ENCODE assay signal across 16 mouse cellular contexts in genomic region chr9:7992651-7993050, GRCm38 (mm10). TPM values are rescaled to one million over a fixed set of nuclear protein-coding genes. Genes with fewer than 3 reads are reported as not detected.
DNase-seq lines count a peak whose midpoint lies in the region; ATAC-seq and TF ChIP-seq lines count a peak whose summit lies in the region.
"Had no signal": no experiment of that assay in that cellular context is flagged by ENCODE, and none has a peak within 500 bp of the region (broad histone marks: within the 10 kb centered on the region; RNA-seq: fewer than 3 reads in every experiment).

No protein-coding gene starts in this region.

- no peak for TF ChIP-seq EP300 in stomach, postnatal 0 days (optimal IDR thresholded peaks at IDR 0.05)

- H3K9ac ChIP-seq in heart, embryonic 15.5 days, result no peak overlapping the region
- no peak overlapping the region for H3K9ac ChIP-seq in stomach, postnatal 0 days (ENCODE audit: low read length)
- H3K9ac ChIP-seq: hindbrain, embryonic 14.5 days; limb, embryonic 12.5 days; liver, postnatal 0 days had no signal

- peak; percentile 51 to 67 for DNase-seq in heart, adult 18-20 months
- no peak for DNase-seq in heart, embryonic 10.5 days (ENCODE audit: low spot score)
- DNase-seq in lung, postnatal 36 days, result peak; percentile 53
- DNase-seq in lung, postnatal 4 days, result no peak
- no peak for DNase-seq in stomach, postnatal 0 days (ENCODE audit: low spot score)
- DNase-seq: cerebellum, postnatal 10 days; liver, postnatal 0 days had no signal

- H3K36me3 ChIP-seq in heart, embryonic 10.5 days, result peaks cover 60% of the 10 kb centered on the region
- peaks cover 4% of the 10 kb centered on the region; the same call in 1 of the 2 replicates for H3K36me3 ChIP-seq in heart, embryonic 15.5 days
- H3K36me3 ChIP-seq in stomach, postnatal 0 days (ENCODE audit: control insufficient read depth, insufficient read depth, low read length), result 0 out of 2 replicates have a peak, but pooled peaks cover 3% of the 10 kb centered on the region

- H3K4me3 ChIP-seq in heart, embryonic 10.5 days, result no peak overlapping the region
- H3K4me3 ChIP-seq in heart, embryonic 15.5 days, result no peak overlapping the region
- H3K4me3 ChIP-seq in stomach, postnatal 0 days (ENCODE audit: low read depth, low read length), result no peak overlapping the region
- H3K4me3 ChIP-seq: erythroblast, embryonic 14.5 days; limb, embryonic 12.5 days; midbrain, embryonic 10.5 days had no signal

- H3K27me3 ChIP-seq in heart, embryonic 10.5 days (ENCODE audit: insufficient read depth, poor library complexity, severe bottlenecking), result no peaks in the 10 kb centered on the region
- H3K27me3 ChIP-seq in heart, embryonic 15.5 days, result no peaks in the 10 kb centered on the region
- no peaks in the 10 kb centered on the region for H3K27me3 ChIP-seq in stomach, postnatal 0 days (ENCODE audit: control insufficient read depth, insufficient read depth, low read length)
- H3K27me3 ChIP-seq: limb, embryonic 12.5 days had no signal

- peaks cover 39% of the 10 kb centered on the region for H3K4me1 ChIP-seq in heart, embryonic 10.5 days
- H3K4me1 ChIP-seq in heart, embryonic 15.5 days (replicated peaks), result peaks cover 55% of the 10 kb centered on the region
- no peaks in the 10 kb centered on the region for H3K4me1 ChIP-seq in stomach, postnatal 0 days (replicated peaks; ENCODE audit: control insufficient read depth, insufficient read depth)
- H3K4me1 ChIP-seq: limb, embryonic 12.5 days; midbrain, embryonic 10.5 days had no signal

- H3K9me3 ChIP-seq in heart, embryonic 10.5 days, result no peaks in the 10 kb centered on the region
- no peaks in the 10 kb centered on the region for H3K9me3 ChIP-seq in heart, embryonic 15.5 days (replicated peaks)
- no peaks in the 10 kb centered on the region for H3K9me3 ChIP-seq in stomach, postnatal 0 days (ENCODE audit: control insufficient read depth, low read length)
- H3K9me3 ChIP-seq: limb, embryonic 12.5 days; midbrain, embryonic 10.5 days had no signal

- ATAC-seq in heart, embryonic 15.5 days (replicated peaks; ENCODE audit: insufficient number of reproducible peaks, insufficient read depth, low FRiP score, low read depth), result no peak
- ATAC-seq in stomach, postnatal 0 days (ENCODE audit: low FRiP score, low TSS enrichment), result no peak
- ATAC-seq in CD4-positive, CD25-positive, alpha-beta regulatory T cell, adult 4 months, result no peak
- ATAC-seq: activated CD4-positive, CD25-positive, alpha-beta regulatory T cell, adult 4 months; forebrain, embryonic 16.5 days; liver, postnatal 0 days had no signal

- no peak for TF ChIP-seq CTCF in stomach, postnatal 0 days (IDR thresholded peaks at IDR 0.05; ENCODE audit: low read depth)

- WGBS in heart, embryonic 10.5 days, result 69% methylated on average over 3 of the region's 3 CpGs
- 38% methylated on average over 3 of the region's 3 CpGs for WGBS in heart, embryonic 15.5 days
- WGBS in stomach, postnatal 0 days, result 36% methylated on average over 3 of the region's 3 CpGs

- no peak overlapping the region for H3K4me2 ChIP-seq in heart, embryonic 15.5 days
- H3K4me2 ChIP-seq in stomach, postnatal 0 days (replicated peaks; ENCODE audit: low read depth), result no peak overlapping the region
- H3K4me2 ChIP-seq: hindbrain, embryonic 14.5 days; limb, embryonic 12.5 days had no signal

- no peak overlapping the region for H3K27ac ChIP-seq in heart, embryonic 10.5 days
- H3K27ac ChIP-seq in heart, embryonic 15.5 days, result peak overlapping the region; percentile 34; the same call in 1 of the 2 replicates
- H3K27ac ChIP-seq in stomach, postnatal 0 days (replicated peaks), result no peak overlapping the region
- H3K27ac ChIP-seq: hindbrain, embryonic 14.5 days; limb, embryonic 12.5 days; midbrain, embryonic 10.5 days had no signal

RNA-seq across cellular contexts. Expression of gene Yap1, which starts 11.7 kb away (rescaled TPM):
- total RNA-seq in heart, adult 18-20 months (2021), result 10 to 100 TPM; 71.1 to 78.1 TPM
- 29.3 and 41.3 TPM in 2 replicates for polyA plus RNA-seq in heart, embryonic 10.5 days (2016; fragmentation: Nextera tagmentation; extraction: Ambion mirVana)
- 19.8 and 24.3 TPM in 2 replicates for polyA plus RNA-seq in heart, embryonic 15.5 days (2015; fragmentation: Nextera tagmentation; extraction: Ambion mirVana)
- polyA plus RNA-seq in stomach, postnatal 0 days (2015; fragmentation: Nextera tagmentation; extraction: Ambion mirVana), result 13.6 and 16.0 TPM in 2 replicates
- not detected for polyA plus RNA-seq in CD4-positive, CD25-positive, alpha-beta regulatory T cell, adult 4 months (2017; shearing (Covaris generic))
- total RNA-seq: granulocyte monocyte progenitor cell, adult 5-6 weeks had no signal
- polyA plus RNA-seq: activated CD4-positive, CD25-positive, alpha-beta regulatory T cell, adult 4 months; erythroblast, embryonic 14.5 days had no signal

RNA-seq across cellular contexts. Expression of gene Cfap300, which starts 50.0 kb away (rescaled TPM):
- total RNA-seq in heart, adult 18-20 months (2021), result under 1 TPM; 0.40 to 0.82 TPM
- 11.4 and 12.0 TPM in 2 replicates for polyA plus RNA-seq in heart, embryonic 10.5 days (2016; fragmentation: Nextera tagmentation; extraction: Ambion mirVana)
- 5.1 and 5.9 TPM in 2 replicates for polyA plus RNA-seq in heart, embryonic 15.5 days (2015; fragmentation: Nextera tagmentation; extraction: Ambion mirVana)
- 3.3 and 3.7 TPM in 2 replicates for polyA plus RNA-seq in stomach, postnatal 0 days (2015; fragmentation: Nextera tagmentation; extraction: Ambion mirVana)
- under 1 TPM in 1 of 2 experiments, not detected in 1; 0.54 TPM for polyA plus RNA-seq in CD4-positive, CD25-positive, alpha-beta regulatory T cell, adult 4 months (2017; shearing (Covaris generic))
- total RNA-seq: granulocyte monocyte progenitor cell, adult 5-6 weeks had no signal

Comparison
In these comparisons a context has a peak if more than half of its experiments do, and no peak if none do; other contexts are left out.
1. DNase-seq: peak in heart, adult 18-20 months (2 of 2) and lung, postnatal 36 days (single experiment); none in heart, embryonic 10.5 days (single experiment), lung, postnatal 4 days (0 of 2) and stomach, postnatal 0 days (single experiment).
2. RNA of gene Yap1, which starts 11.7 kb away (polyA plus RNA-seq): 29.3 to 41.3 TPM in heart, embryonic 10.5 days, 19.8 to 24.3 TPM in heart, embryonic 15.5 days and 13.6 to 16.0 TPM in stomach, postnatal 0 days; not detected in CD4-positive, CD25-positive, alpha-beta regulatory T cell, adult 4 months; every median in the first group is over 10 times any median in the second.